Mouse (Mus musculus): ENCODE measurements at regions not wholly inside any gene's neighbourhood (a gene's known extent, or its start where the extent isn't known, plus 50 kb on each side); places are given as distances from the start of the nearest gene placed in this dataset.

GRCm38 (mm10) chr6:93467867-93468266 lies 524.6 kb upstream of the Adamts9 start:
- Histone ChIP-seq H3K27me3 (ENCODE audit: insufficient read depth, low read length) (0 out of 2 replicates have a peak, but pooled peaks cover 3% of the 10 kb centered on the region), H3K9me3 (ENCODE audit: low read length) (no peaks in the 10 kb centered on the region), H3K36me3 (ENCODE audit: insufficient read depth, low read length) (no peaks in the 10 kb centered on the region), H3K4me3 (replicated peaks; ENCODE audit: low read length) (no peak overlapping the region), H3K4me1 (replicated peaks; ENCODE audit: low read depth, low read length) (no peaks in the 10 kb centered on the region)
- no peak for TF ChIP-seq NANOG (IDR thresholded peaks at IDR 0.05; ENCODE audit: borderline replicate concordance, low read length)
- TF ChIP-seq CTCF (conservative IDR thresholded peaks at IDR 0.05; ENCODE audit: low read length) = no peak
- TF ChIP-seq POU5F1 (IDR thresholded peaks at IDR 0.05; ENCODE audit: borderline replicate concordance, low read length) = no peak

GRCm38 (mm10) chr6:93462861-93463260 lies 519.6 kb upstream of the Adamts9 start:
- H3K27me3 ChIP-seq (ENCODE audit: insufficient read depth, low read length) = no peaks in the 10 kb centered on the region
- no peaks in the 10 kb centered on the region for H3K4me1 ChIP-seq (replicated peaks; ENCODE audit: low read depth, low read length)
- H3K4me3 ChIP-seq (replicated peaks; ENCODE audit: low read length) = no peak overlapping the region
- H3K9me3 ChIP-seq (ENCODE audit: low read length) = no peaks in the 10 kb centered on the region
- H3K36me3 ChIP-seq (ENCODE audit: insufficient read depth, low read length) = no peaks in the 10 kb centered on the region
- TF ChIP-seq POU5F1 (IDR thresholded peaks at IDR 0.05; ENCODE audit: borderline replicate concordance, low read length) (no peak), NANOG (IDR thresholded peaks at IDR 0.05; ENCODE audit: borderline replicate concordance, low read length) (no peak), CTCF (conservative IDR thresholded peaks at IDR 0.05; ENCODE audit: low read length) (no peak)

- Histone ChIP-seq H3K4me1 (replicated peaks; ENCODE audit: low read depth, low read length) (no peaks in the 10 kb centered on the region), H3K4me3 (replicated peaks; ENCODE audit: low read length) (no peak overlapping the region), H3K27me3 (ENCODE audit: insufficient read depth, low read length) (no peaks in the 10 kb centered on the region), H3K36me3 (ENCODE audit: insufficient read depth, low read length) (no peaks in the 10 kb centered on the region), H3K9me3 (ENCODE audit: low read length) (no peaks in the 10 kb centered on the region)
- TF ChIP-seq POU5F1 (IDR thresholded peaks at IDR 0.05; ENCODE audit: borderline replicate concordance, low read length) (no peak), NANOG (IDR thresholded peaks at IDR 0.05; ENCODE audit: borderline replicate concordance, low read length) (no peak), CTCF (conservative IDR thresholded peaks at IDR 0.05; ENCODE audit: low read length) (no peak)
Measured at GRCm38 (mm10) chr6:93461374-93461773, 518.1 kb upstream of the Adamts9 start.

DNA sequence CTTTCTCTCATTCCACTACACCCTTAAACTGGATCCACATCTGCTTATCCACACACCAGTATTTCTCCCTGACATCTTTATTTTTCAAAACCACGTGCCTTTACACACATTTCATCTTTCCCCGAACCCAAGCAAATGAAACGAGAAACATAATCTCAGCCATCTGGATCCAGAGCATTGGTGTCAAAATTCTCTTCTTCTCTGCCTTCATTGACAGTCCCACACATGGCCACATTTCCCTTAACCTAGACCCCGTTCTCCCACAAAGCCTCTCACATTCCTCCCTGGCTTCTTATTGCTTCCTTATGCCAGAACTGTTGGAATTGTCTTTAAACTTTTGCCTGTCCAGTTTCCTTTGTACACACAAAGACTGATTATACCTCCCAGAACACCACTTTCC lies 514.3 kb upstream of the Adamts9 start:
- Histone ChIP-seq H3K36me3 (ENCODE audit: insufficient read depth, low read length) (no peaks in the 10 kb centered on the region), H3K4me3 (replicated peaks; ENCODE audit: low read length) (no peak overlapping the region), H3K9me3 (ENCODE audit: low read length) (no peaks in the 10 kb centered on the region), H3K27me3 (ENCODE audit: insufficient read depth, low read length) (no peaks in the 10 kb centered on the region), H3K4me1 (replicated peaks; ENCODE audit: low read depth, low read length) (no peaks in the 10 kb centered on the region)
- TF ChIP-seq CTCF (conservative IDR thresholded peaks at IDR 0.05; ENCODE audit: low read length) (no peak), NANOG (IDR thresholded peaks at IDR 0.05; ENCODE audit: borderline replicate concordance, low read length) (no peak), POU5F1 (IDR thresholded peaks at IDR 0.05; ENCODE audit: borderline replicate concordance, low read length) (no peak)

DNA sequence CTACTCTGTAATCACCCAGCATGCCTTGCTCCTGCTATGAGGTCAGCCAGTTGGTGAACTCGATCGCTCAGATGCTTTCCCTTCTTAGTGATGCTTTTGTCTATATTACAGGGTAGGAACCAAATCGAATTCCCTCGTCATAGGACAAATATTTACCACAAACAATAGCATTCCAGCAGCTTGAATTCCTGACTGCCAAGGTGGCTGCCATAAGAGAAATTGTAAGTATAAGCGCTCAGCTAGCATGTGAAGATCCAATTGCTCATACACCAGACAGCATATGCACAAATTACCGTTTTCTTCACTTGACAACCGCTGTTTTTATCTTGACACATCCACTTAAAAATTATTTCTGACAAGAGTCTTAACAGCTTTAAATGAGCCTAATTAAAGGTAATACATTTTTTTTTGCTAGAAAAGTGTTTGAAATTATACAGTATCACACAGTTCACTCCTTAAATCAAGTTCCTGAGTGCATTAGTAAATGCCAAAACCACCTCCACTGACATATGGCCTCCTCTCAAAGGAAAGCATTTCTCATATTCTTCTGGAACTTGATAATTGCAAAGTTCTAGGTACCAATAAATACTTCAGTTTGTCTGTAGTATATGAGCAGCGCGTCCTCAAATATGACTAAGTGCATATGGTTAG lies 513.2 kb upstream of the Adamts9 start:
- no peaks in the 10 kb centered on the region for H3K36me3 ChIP-seq (ENCODE audit: insufficient read depth, low read length)
- H3K4me1 ChIP-seq (replicated peaks; ENCODE audit: low read depth, low read length) = no peaks in the 10 kb centered on the region
- no peaks in the 10 kb centered on the region for H3K27me3 ChIP-seq (ENCODE audit: insufficient read depth, low read length)
- TF ChIP-seq POU5F1 (IDR thresholded peaks at IDR 0.05; ENCODE audit: borderline replicate concordance, low read length) (no peak), CTCF (conservative IDR thresholded peaks at IDR 0.05; ENCODE audit: low read length) (no peak), NANOG (IDR thresholded peaks at IDR 0.05; ENCODE audit: borderline replicate concordance, low read length) (no peak)
- no peak overlapping the region for H3K4me3 ChIP-seq (replicated peaks; ENCODE audit: low read length)
- H3K9me3 ChIP-seq (ENCODE audit: low read length) = no peaks in the 10 kb centered on the region

DNA sequence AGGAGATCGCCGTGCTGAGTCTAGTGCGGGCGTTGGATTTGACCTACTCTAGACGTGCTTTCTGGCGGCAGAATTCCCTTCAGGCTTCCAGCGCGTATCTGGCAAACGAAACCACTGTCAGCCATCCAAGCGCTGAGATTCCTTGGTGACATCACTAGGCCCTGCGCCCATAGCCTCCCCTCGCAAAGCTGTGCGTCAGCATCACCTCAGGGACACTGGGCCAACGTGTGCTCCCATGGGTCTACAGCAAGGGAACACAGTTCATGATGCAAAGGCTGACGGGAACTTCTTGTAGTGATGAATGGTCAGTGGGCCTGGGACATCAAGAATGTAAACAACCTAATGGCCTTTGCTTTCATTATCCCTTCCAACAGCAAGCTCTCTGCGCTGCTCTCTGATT lies 502.3 kb upstream of the Adamts9 start:
- no peaks in the 10 kb centered on the region for H3K36me3 ChIP-seq (ENCODE audit: insufficient read depth, low read length)
- no peaks in the 10 kb centered on the region for H3K9me3 ChIP-seq (ENCODE audit: low read length)
- TF ChIP-seq CTCF (conservative IDR thresholded peaks at IDR 0.05; ENCODE audit: low read length) (no peak), NANOG (IDR thresholded peaks at IDR 0.05; ENCODE audit: borderline replicate concordance, low read length) (no peak), POU5F1 (IDR thresholded peaks at IDR 0.05; ENCODE audit: borderline replicate concordance, low read length) (no peak)
- 0 out of 2 replicates have a peak, but pooled peaks cover 4% of the 10 kb centered on the region for H3K4me1 ChIP-seq (replicated peaks; ENCODE audit: low read depth, low read length)
- H3K27me3 ChIP-seq (ENCODE audit: insufficient read depth, low read length) = no peaks in the 10 kb centered on the region
- no peak overlapping the region for H3K4me3 ChIP-seq (replicated peaks; ENCODE audit: low read length)

DNA sequence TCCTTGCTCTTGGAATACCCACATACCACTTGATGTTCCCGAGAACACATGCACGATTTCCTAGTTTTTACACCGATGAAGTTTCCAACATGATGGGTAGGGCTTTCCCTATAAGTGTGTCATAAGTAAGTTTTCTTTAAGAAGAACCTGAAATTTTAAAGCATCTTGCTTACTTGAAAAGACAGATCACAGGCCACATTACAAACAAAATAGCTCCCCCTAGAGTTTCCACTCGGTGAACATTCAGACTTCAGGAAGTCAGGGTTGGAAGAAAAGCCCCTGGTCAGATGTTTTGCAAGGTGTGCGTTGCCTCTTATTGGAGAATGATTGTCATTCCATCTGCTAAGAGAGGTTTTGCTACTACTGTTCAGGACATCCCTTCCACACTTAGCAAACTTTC lies 501.8 kb upstream of the Adamts9 start:
- Histone ChIP-seq H3K4me3 (replicated peaks; ENCODE audit: low read length) (no peak overlapping the region), H3K4me1 (replicated peaks; ENCODE audit: low read depth, low read length) (0 out of 2 replicates have a peak, but pooled peaks cover 4% of the 10 kb centered on the region), H3K9me3 (ENCODE audit: low read length) (no peaks in the 10 kb centered on the region), H3K27me3 (ENCODE audit: insufficient read depth, low read length) (no peaks in the 10 kb centered on the region), H3K36me3 (ENCODE audit: insufficient read depth, low read length) (no peaks in the 10 kb centered on the region)
- peak; percentile 38 for TF ChIP-seq CTCF (conservative IDR thresholded peaks at IDR 0.05; ENCODE audit: low read length)
- no peak for TF ChIP-seq NANOG (IDR thresholded peaks at IDR 0.05; ENCODE audit: borderline replicate concordance, low read length)

- no peaks in the 10 kb centered on the region for H3K27me3 ChIP-seq (ENCODE audit: insufficient read depth, low read length)
- H3K9me3 ChIP-seq (ENCODE audit: low read length) = no peaks in the 10 kb centered on the region
- H3K4me1 ChIP-seq (replicated peaks; ENCODE audit: low read depth, low read length) = 0 out of 2 replicates have a peak, but pooled peaks cover 4% of the 10 kb centered on the region
- no peaks in the 10 kb centered on the region for H3K36me3 ChIP-seq (ENCODE audit: insufficient read depth, low read length)
- no peak overlapping the region for H3K4me3 ChIP-seq (replicated peaks; ENCODE audit: low read length)
- TF ChIP-seq POU5F1 (IDR thresholded peaks at IDR 0.05; ENCODE audit: borderline replicate concordance, low read length) = no peak
- no peak for TF ChIP-seq NANOG (IDR thresholded peaks at IDR 0.05; ENCODE audit: borderline replicate concordance, low read length)
- TF ChIP-seq CTCF (conservative IDR thresholded peaks at IDR 0.05; ENCODE audit: low read length) = no peak
Measured at GRCm38 (mm10) chr6:93443766-93444557, 500.7 kb upstream of the Adamts9 start.
